Mouse (Mus musculus) cerebellum, adult 11 months (tissue): ENCODE data around the gene Gm44790.
"Not testable (repeated sequence)": the region's sequence is repeated elsewhere in the genome, so short reads cannot be mapped to it uniquely, and the experiment has no call there.

Experiments used
- DNase-seq: peaks from one replicate; pipeline ENCODE4 v3.0.0; 2022

Gm44790 gene

GRCm38 (mm10) chr6:86474646-86475181, 48.3 kb downstream of the Gm44790 start:
- no peak for DNase-seq

- no peak for DNase-seq
These were observed 49.2 kb downstream of the Gm44790 start for GRCm38 (mm10) chr6:86475462-86476167.

- DNase-seq = no peak
These were observed 50.5 kb downstream of the Gm44790 start for GRCm38 (mm10) chr6:86476931-86477330.

- DNase-seq = peak; percentile 23
These were observed 52.9 kb downstream of the Gm44790 start for GRCm38 (mm10) chr6:86479311-86479710.

GRCm38 (mm10) chr6:86479816-86480188, 53.3 kb downstream of the Gm44790 start:
- DNase-seq = no peak

- peak; percentile 35 for DNase-seq
These were observed 53.9 kb downstream of the Gm44790 start for GRCm38 (mm10) chr6:86480189-86480831.

GRCm38 (mm10) chr6:86481871-86482270, 55.4 kb downstream of the Gm44790 start:
- DNase-seq = no peak

GRCm38 (mm10) chr6:86485943-86486640, 59.6 kb downstream of the Gm44790 start:
- DNase-seq = no peak

- DNase-seq = peak; percentile 53
These were observed 61.1 kb downstream of the Gm44790 start for GRCm38 (mm10) chr6:86487358-86488148.

GRCm38 (mm10) chr6:86488149-86488485, 61.7 kb downstream of the Gm44790 start:
- DNase-seq = peak; percentile 34

GRCm38 (mm10) chr6:86489945-86490344, 63.5 kb downstream of the Gm44790 start:
- no peak for DNase-seq

GRCm38 (mm10) chr6:86490413-86490812, 64.0 kb downstream of the Gm44790 start:
- DNase-seq = not testable (repeated sequence)

- DNase-seq = no peak
These were observed 67.2 kb downstream of the Gm44790 start for GRCm38 (mm10) chr6:86493469-86494263.

GRCm38 (mm10) chr6:86494767-86495166, 68.3 kb downstream of the Gm44790 start:
- DNase-seq = no peak
